Mouse (Mus musculus) heart, postnatal 4 days (tissue): ENCODE results near the gene Fndc4. TPM values are rescaled to one million over a fixed set of nuclear protein-coding genes. Genes with fewer than 3 reads are reported as not detected.

ENCODE experiments used
- DNase-seq: peaks from one replicate; pipeline ENCODE4 v3.0.0; 2021
- total RNA-seq, 2 experiments: library from RNA; stranded (reverse); gene quantifications; 2 replicates each; pipeline ENCODE4 v1.2.3; 2021

Gene Fndc4
- total RNA-seq, 2 experiments from 2014 or later, result 6.6 to 7.8 TPM

DNA sequence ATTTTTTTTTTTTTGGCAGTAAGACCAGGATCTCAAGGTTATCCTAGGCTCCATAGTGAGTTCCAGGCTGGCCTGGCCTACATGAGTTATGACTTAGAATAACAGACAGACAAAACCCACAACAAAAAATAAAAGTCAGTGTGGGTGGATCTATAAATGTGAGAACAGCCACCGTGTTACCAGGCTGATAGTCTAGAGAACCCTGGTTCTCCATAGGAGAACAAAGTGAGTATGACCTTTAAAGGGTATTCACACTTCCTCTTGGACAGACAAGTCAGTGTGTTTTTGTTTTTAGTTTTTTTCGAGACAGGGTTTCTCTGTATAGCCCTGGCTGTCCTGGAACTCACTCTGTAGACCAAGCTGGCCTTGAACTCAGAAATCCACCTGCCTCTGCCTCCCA, 39.9 kb downstream of the Fndc4 start:
- DNase-seq, result no peak

DNA sequence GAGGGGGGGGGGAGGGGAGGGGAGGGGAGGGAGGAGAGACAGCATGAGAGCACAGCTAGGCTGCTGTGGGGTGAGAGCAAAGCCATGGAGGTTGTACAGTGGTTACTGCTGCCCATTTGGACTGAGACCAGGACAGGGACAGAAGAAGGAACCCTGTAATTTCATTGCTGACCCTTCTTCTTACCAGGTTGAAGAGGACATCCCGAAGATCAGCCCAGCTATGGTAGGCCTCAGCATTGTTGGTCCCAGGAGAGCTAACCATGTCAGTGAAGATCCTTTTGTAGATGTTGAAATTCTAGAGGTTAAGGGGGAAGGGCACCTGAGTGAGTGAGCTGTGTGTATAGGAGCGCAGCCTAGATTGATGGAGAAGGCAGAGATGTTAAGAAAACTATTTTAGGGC, 40.5 kb downstream of the Fndc4 start:
- no peak for DNase-seq

DNA sequence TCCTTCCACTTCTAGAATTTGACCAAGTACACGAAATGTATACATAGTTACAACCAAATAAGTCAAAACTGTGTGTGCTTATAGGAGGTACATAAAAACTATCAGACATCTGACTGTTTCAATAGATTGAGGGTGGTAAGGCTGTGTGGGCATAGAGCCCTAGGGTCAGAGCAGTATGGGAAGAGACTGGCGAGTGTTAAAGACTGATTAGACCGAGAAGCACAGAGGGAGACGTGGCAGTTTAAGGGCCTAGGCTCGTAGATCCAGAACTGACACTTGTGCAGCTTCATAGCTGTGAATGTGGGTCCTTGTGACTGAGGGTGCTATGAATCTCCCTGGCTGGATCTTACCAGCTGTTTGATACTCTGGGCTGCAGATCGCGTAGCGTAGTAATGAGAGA, 41.0 kb downstream of the Fndc4 start:
- DNase-seq, result no peak

DNA sequence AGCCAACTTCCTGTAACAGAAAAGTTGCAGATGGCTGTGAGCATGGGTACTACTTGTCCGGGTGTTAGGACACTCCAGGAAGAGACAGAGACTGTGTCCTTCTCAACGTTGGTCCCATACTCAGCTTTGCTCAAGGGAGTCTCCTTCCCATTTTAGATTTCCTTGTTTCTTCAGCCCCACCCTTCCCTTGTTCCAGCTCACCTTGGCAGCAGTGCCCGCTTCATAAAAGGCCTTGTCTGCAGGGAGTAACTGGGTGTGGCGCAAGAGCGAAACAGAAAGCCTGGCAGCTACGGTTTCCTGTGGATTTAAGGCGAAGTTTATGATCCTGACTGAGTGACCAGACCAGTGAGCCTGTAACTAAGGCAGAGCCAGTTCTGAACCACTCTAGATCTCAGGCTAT, 41.4 kb downstream of the Fndc4 start:
- peak; percentile 27 for DNase-seq

DNA sequence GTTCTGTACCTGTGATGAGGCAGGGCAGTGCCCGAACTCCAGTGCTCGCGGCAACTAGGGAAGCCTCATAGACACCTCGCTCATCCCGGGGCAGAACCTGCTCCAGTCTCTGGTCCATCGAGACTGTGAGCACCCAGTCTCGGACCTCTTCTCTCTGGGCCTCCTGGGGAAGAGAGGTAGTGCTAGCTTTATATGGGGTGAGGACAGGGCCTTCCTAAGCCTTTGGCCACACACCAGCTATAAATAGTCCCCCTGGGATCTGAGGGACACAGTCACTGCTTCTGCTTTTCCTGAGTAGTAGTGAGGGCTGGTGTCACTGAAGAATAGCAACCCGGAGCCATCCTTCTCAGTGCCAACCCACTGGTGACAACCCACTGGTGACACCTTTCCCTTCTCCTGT, 42.1 kb downstream of the Fndc4 start:
- DNase-seq, result no peak

DNA sequence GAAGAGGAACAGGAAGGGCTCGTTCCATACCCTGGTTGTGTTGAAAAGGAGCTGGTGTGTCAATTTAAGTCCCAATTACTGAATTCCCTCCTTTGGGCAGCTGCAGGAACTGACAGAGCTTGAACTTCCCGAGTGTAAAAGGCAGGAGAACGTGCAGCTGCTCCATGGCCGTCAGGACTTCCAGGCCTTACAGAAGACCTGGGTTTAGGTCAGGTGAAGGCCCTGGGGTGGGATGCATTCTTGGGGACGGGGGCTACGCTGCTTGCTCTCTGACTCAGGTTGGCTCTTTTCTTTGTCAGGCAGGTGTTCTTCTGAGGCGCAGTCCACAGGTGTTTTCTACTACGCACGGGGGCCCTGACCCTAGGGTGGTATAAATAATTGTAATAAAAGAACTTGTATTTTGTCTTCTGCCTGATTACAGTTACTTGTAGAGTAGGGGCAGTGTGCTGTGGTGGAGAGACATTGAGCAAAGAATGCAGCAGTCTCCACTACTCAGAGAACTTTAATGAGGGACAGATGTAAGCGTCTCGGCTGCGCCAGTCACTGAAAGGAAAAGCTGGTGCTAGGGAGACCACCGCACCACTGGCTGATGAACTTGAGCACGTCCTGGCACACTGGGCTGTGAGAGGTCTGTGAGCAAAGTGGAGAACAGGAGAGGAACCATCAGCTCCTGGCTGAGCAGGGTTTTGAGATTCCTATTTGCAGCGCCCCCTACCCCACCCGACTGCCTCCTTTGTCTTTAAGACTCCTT, 42.9 kb downstream of the Fndc4 start:
- DNase-seq, result no peak

DNA sequence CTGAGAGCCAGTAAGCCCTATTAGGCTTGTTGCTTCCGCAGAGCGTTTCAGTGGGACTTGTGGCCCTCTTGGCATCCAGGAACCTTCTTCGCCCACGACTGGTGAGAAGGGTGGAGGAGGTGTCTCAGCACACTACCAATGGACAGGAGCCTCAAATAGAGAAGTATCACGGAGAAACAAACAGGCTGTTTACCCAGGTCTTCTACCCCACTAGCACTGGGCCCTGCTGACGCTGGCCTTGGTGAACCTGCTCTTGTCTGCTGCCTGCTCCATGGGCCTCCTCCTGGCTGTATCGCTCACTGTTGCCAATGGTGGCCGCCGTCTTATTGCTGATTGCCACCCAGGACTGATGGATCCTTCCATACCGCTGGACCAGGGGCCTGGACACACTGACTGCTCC, 43.7 kb downstream of the Fndc4 start:
- no peak for DNase-seq

DNA sequence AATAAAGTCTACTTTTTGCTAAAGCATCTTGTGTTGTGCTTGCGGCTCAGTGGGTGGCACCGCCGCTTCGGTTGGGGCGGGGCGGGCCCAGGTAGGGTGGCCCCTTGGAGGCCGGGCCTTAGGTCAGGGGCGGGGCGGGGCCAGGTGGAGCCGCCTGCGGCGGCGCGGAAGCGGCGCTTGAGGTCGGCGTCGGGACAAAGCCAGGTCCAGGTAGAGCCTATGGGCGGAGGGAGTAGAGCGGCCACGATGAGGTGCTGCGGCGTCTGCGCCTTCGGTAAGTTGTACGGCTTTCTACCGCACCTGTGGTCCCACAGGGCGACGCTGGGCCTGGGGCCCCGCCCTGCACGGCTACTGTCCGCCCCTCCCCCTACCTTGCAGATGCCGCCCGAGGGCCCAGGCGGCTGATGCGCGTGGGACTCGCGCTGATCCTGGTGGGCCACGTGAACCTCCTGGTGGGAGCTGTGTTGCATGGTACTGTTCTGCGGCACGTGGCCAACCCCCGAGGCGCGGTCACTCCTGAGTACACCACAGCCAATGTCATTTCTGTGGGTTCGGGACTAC, 44.3 kb downstream of the Fndc4 start, which contains the start of gene Krtcap3:
Krtcap3 (plus strand) TSS at position 151 of the 561 bp plus-strand sequence.
- DNase-seq, result peak; percentile 31

DNA sequence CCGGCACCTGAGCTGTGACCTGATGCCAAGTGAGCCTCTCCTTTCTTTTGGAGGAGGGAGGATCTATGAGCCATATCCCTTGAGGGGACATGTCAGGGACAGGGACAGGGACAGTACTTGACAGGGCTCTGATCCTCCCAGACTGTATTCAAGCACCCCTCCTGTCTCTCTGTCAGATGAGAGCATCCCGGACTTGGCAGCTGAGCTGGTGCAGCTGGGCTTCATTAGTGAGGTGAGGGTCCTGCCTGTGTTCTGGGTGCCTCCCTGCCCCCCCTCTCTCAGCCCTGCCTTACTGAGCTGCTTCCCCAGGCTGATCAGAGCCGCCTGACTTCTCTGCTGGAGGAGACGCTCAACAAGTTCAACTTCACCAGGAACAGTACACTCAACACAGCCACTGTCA, 45.2 kb downstream of the Fndc4 start:
- DNase-seq, result no peak

Other genes starting within 250 kb of the Fndc4 start
- 10 to 100 TPM; 46.0 to 53.7 TPM for gene Atraid, start 247.8 kb downstream of the Fndc4 start, total RNA-seq
- gene Slc5a6, start 247.2 kb downstream of the Fndc4 start, total RNA-seq, result 1 to 10 TPM; 7.0 to 7.2 TPM
- 10 to 100 TPM; 33.5 to 40.7 TPM for gene Cad, start 241.3 kb downstream of the Fndc4 start, total RNA-seq
- not detected for gene Dnajc5g, start 189.8 kb downstream of the Fndc4 start, total RNA-seq
- gene Slc30a3, start 187.8 kb downstream of the Fndc4 start, total RNA-seq, result under 1 TPM in 1 of 2 experiments, not detected in 1; 0.24 TPM
- 10 to 100 TPM; 33.4 to 35.6 TPM for gene Trim54, start 179.4 kb downstream of the Fndc4 start, total RNA-seq
- not detected for gene Ucn, start 157.3 kb downstream of the Fndc4 start, total RNA-seq
- 10 to 100 TPM; 50.1 to 50.8 TPM for gene Mpv17, start 141.8 kb downstream of the Fndc4 start, total RNA-seq
- gene Gm29609, start 116.2 kb downstream of the Fndc4 start, total RNA-seq, result 1 to 10 TPM in 1 of 2 experiments, under 1 TPM in 1; 0.86 to 1.1 TPM
- gene Gtf3c2, start 115.9 kb downstream of the Fndc4 start, total RNA-seq, result 10 to 100 TPM; 47.3 to 55.7 TPM
- 10 to 100 TPM; 88.3 to 88.7 TPM for gene Snx17, start 102.9 kb downstream of the Fndc4 start, total RNA-seq
- gene Eif2b4, start 102.7 kb downstream of the Fndc4 start, total RNA-seq, result 10 to 100 TPM; 38.6 to 39.4 TPM
- gene Zfp513, start 93.8 kb downstream of the Fndc4 start, total RNA-seq, result 10 to 100 TPM; 13.7 to 14.4 TPM
- 10 to 100 TPM; 94.7 to 97.0 TPM for gene Ppm1g, start 75.4 kb downstream of the Fndc4 start, total RNA-seq
- 10 to 100 TPM; 88.1 to 90.0 TPM for gene Nrbp1, start 55.2 kb downstream of the Fndc4 start, total RNA-seq
- not detected for gene Gm9970, start 54.8 kb downstream of the Fndc4 start, total RNA-seq
- 1 to 10 TPM; 2.4 to 3.1 TPM for gene Krtcap3, start 44.4 kb downstream of the Fndc4 start, total RNA-seq
- 10 to 100 TPM; 27.1 to 38.4 TPM for gene Ift172, start 5.0 kb downstream of the Fndc4 start, total RNA-seq
- not detected for gene Gckr, start 1.4 kb upstream of the Fndc4 start, total RNA-seq
- gene Zfp512, start 156.4 kb upstream of the Fndc4 start, total RNA-seq, result 10 to 100 TPM; 22.6 to 26.9 TPM
- under 1 TPM; 0.38 to 0.55 TPM for gene 4930548H24Rik, start 189.7 kb upstream of the Fndc4 start, total RNA-seq
- gene Gpn1, start 198.7 kb upstream of the Fndc4 start, total RNA-seq, result 10 to 100 TPM; 25.9 to 28.3 TPM
- gene Slc4a1ap, start 230.9 kb upstream of the Fndc4 start, total RNA-seq, result 10 to 100 TPM; 21.2 to 21.4 TPM
- gene Supt7l, start 231.7 kb upstream of the Fndc4 start, total RNA-seq, result 10 to 100 TPM; 16.1 to 16.4 TPM